17 mouse cellular contexts compared by ENCODE assay signal in genomic region chr13:81347261-81347980, GRCm38 (mm10).
DNase-seq lines count a peak whose midpoint lies in the region; ATAC-seq and TF ChIP-seq lines count a peak whose summit lies in the region.
"Had no signal": no experiment of that assay in that cellular context is flagged by ENCODE, and none has a peak within 500 bp of the region (broad histone marks: within the 10 kb centered on the region; RNA-seq: fewer than 3 reads in every experiment).

No protein-coding gene starts in this region.

- H3K4me3 ChIP-seq in liver, adult 2 months (ENCODE audit: insufficient read depth, low read depth, low read length) = no peak overlapping the region
- no peak overlapping the region for H3K4me3 ChIP-seq in liver, embryonic 12.5 days
- no peak overlapping the region for H3K4me3 ChIP-seq in forebrain, embryonic 15.5 days
- H3K4me3 ChIP-seq: midbrain, embryonic 13.5 days had no signal

- no peak overlapping the region for H3K4me2 ChIP-seq in liver, embryonic 12.5 days
- H3K4me2 ChIP-seq in forebrain, embryonic 15.5 days (replicated peaks) = no peak overlapping the region
- H3K4me2 ChIP-seq: heart, embryonic 11.5 days; midbrain, embryonic 13.5 days had no signal

- peak; percentile 51 for DNase-seq in liver, adult 2 months (ENCODE audit: extremely low read depth, low read depth, low spot score)
- peak; percentile 46 for DNase-seq in CD4-positive, CD25-positive, alpha-beta regulatory T cell, adult 2 months (ENCODE audit: low read depth, low spot score)
- peak; percentile 33 for DNase-seq in WW6 (ENCODE audit: low read depth, low spot score)
- no peak for DNase-seq in urinary bladder, adult 2 months (ENCODE audit: low spot score)
- no peak for DNase-seq in cerebellum, postnatal 4 days (ENCODE audit: low spot score in 2 of 2)
- DNase-seq: cerebellum, postnatal 10 days; gastrocnemius, postnatal 36 days; kidney, adult 9 months; liver; lung, adult 2 months; lung, postnatal 36 days had no signal

- no peak for ATAC-seq in liver, embryonic 12.5 days
- ATAC-seq in megakaryocyte, adult 5-6 weeks (ENCODE audit: poor library complexity, severe bottlenecking) = peak; percentile 66
- no peak for ATAC-seq in forebrain, embryonic 15.5 days (replicated peaks)
- ATAC-seq: hindbrain, embryonic 16.5 days; midbrain, embryonic 13.5 days had no signal

- no peaks in the 10 kb centered on the region for H3K27me3 ChIP-seq in liver, adult 2 months (ENCODE audit: control insufficient read depth, insufficient read depth, low read length)
- H3K27me3 ChIP-seq in liver, embryonic 12.5 days (replicated peaks) = no peaks in the 10 kb centered on the region
- no peaks in the 10 kb centered on the region for H3K27me3 ChIP-seq in forebrain, embryonic 15.5 days
- H3K27me3 ChIP-seq: midbrain, embryonic 13.5 days had no signal

- no peak overlapping the region for H3K9ac ChIP-seq in liver, adult 2 months (ENCODE audit: low read depth, low read length)
- no peak overlapping the region for H3K9ac ChIP-seq in liver, embryonic 12.5 days
- no peak overlapping the region for H3K9ac ChIP-seq in forebrain, embryonic 15.5 days (replicated peaks)
- H3K9ac ChIP-seq: midbrain, embryonic 13.5 days had no signal

- no peak overlapping the region; the same call in 1 of the 2 replicates for H3K27ac ChIP-seq in liver, adult 2 months (replicated peaks; ENCODE audit: insufficient read depth, low read depth, low read length)
- H3K27ac ChIP-seq in liver, embryonic 12.5 days = no peak overlapping the region
- H3K27ac ChIP-seq in forebrain, embryonic 15.5 days (replicated peaks) = no peak overlapping the region
- H3K27ac ChIP-seq: midbrain, embryonic 13.5 days had no signal

- H3K4me1 ChIP-seq in liver, adult 2 months (ENCODE audit: control insufficient read depth, insufficient read depth, low read length) = peaks cover 14% of the 10 kb centered on the region
- H3K4me1 ChIP-seq in liver, embryonic 12.5 days = no peaks in the 10 kb centered on the region
- H3K4me1 ChIP-seq in forebrain, embryonic 15.5 days = no peaks in the 10 kb centered on the region

- H3K9me3 ChIP-seq in liver, embryonic 12.5 days (replicated peaks) = no peaks in the 10 kb centered on the region
- H3K9me3 ChIP-seq in forebrain, embryonic 15.5 days = no peaks in the 10 kb centered on the region
- H3K9me3 ChIP-seq: midbrain, embryonic 13.5 days had no signal

- no peak for TF ChIP-seq POLR2A in liver, adult 2 months (IDR thresholded peaks at IDR 0.05; ENCODE audit: extremely low read depth, insufficient read depth, low read length)

- no peaks in the 10 kb centered on the region for H3K79me2 ChIP-seq in liver, adult 2 months (ENCODE audit: control insufficient read depth, insufficient read depth, low read length)

- WGBS in liver, adult 2 months = 75% methylated on average over 15 of the region's 15 CpGs
- 63% methylated on average over 15 of the region's 15 CpGs for WGBS in liver, embryonic 12.5 days (ENCODE audit: insufficient replicate concordance)
- WGBS in forebrain, embryonic 15.5 days = 88% methylated on average over 15 of the region's 15 CpGs

- TF ChIP-seq CTCF in liver, adult 2 months (IDR thresholded peaks at IDR 0.05; ENCODE audit: low read depth, low read length) = peak; percentile 31; the same call in 1 of the 2 replicates

- no peaks in the 10 kb centered on the region for H3K36me3 ChIP-seq in liver, adult 2 months (ENCODE audit: control insufficient read depth, insufficient read depth, low read length)
- H3K36me3 ChIP-seq in liver, embryonic 12.5 days = no peaks in the 10 kb centered on the region
- no peaks in the 10 kb centered on the region for H3K36me3 ChIP-seq in forebrain, embryonic 15.5 days

Comparison
In these comparisons a context has a peak if more than half of its experiments do, and no peak if none do; other contexts are left out.
1. DNase-seq: peak in liver, adult 2 months (single experiment), CD4-positive, CD25-positive, alpha-beta regulatory T cell, adult 2 months (single experiment) and WW6 (single experiment); none in urinary bladder, adult 2 months (single experiment) and cerebellum, postnatal 4 days (0 of 2).